Mouse (Mus musculus) testis, adult 2 months (tissue): ENCODE results near the gene Spns3. TPM values are rescaled to one million over a fixed set of nuclear protein-coding genes. Genes with fewer than 3 reads are reported as not detected.

Experiments
- H3K27ac ChIP-seq: fragments of 200-500 bp; 2 replicates; pipeline ENCODE4 v1.5.1; 2012; ENCODE audit warnings: low read depth, low read length; ENCODE audit not compliant: control insufficient read depth, insufficient read depth
- H3K27me3 ChIP-seq: fragments of 200-500 bp; 2 replicates; pipeline ENCODE4 v1.6.1; 2012; ENCODE audit warnings: mild to moderate bottlenecking, low read length, moderate library complexity; ENCODE audit not compliant: control insufficient read depth, insufficient read depth
- H3K36me3 ChIP-seq: fragments of 200-500 bp; 2 replicates; pipeline ENCODE4 v1.6.1; 2012; ENCODE audit warnings: mild to moderate bottlenecking, low read length; ENCODE audit not compliant: control insufficient read depth, insufficient read depth
- H3K4me1 ChIP-seq: fragments of 200-500 bp; 2 replicates; pipeline ENCODE4 v1.6.1; 2012; ENCODE audit warnings: low read length; ENCODE audit not compliant: control insufficient read depth, insufficient read depth
- H3K4me3 ChIP-seq: fragments of 200-500 bp; 2 replicates; pipeline ENCODE4 v1.5.1; 2012; ENCODE audit warnings: low read depth, mild to moderate bottlenecking, low read length, moderate library complexity, mixed read lengths; ENCODE audit not compliant: control insufficient read depth
- CTCF ChIP-seq: fragments of 200-500 bp; IDR thresholded peaks from 2 replicates; pipeline ENCODE4 v1.5.1; 2012; ENCODE audit warnings: low read depth, mild to moderate bottlenecking, inconsistent platforms, low read length, moderate library complexity; ENCODE audit not compliant: control insufficient read depth, insufficient read depth, insufficient replicate concordance
- POLR2A ChIP-seq: fragments of 200-500 bp; IDR thresholded peaks from 2 replicates; pipeline ENCODE4 v1.6.1; 2012; ENCODE audit warnings: low read depth, mild to moderate bottlenecking, inconsistent platforms, low read length, moderate library complexity; ENCODE audit not compliant: control insufficient read depth
- polyA plus RNA-seq: library from polyadenylated mRNA; depleted of rRNA; stranded (reverse); fragments of >200 nt; gene quantifications from 2 replicates; pipeline ENCODE4 v1.2.3, GENCODE M21; 2012; rRNA removed

The Spns3 gene
- polyA plus RNA-seq, 1 experiment, result 1.6 TPM

DNA sequence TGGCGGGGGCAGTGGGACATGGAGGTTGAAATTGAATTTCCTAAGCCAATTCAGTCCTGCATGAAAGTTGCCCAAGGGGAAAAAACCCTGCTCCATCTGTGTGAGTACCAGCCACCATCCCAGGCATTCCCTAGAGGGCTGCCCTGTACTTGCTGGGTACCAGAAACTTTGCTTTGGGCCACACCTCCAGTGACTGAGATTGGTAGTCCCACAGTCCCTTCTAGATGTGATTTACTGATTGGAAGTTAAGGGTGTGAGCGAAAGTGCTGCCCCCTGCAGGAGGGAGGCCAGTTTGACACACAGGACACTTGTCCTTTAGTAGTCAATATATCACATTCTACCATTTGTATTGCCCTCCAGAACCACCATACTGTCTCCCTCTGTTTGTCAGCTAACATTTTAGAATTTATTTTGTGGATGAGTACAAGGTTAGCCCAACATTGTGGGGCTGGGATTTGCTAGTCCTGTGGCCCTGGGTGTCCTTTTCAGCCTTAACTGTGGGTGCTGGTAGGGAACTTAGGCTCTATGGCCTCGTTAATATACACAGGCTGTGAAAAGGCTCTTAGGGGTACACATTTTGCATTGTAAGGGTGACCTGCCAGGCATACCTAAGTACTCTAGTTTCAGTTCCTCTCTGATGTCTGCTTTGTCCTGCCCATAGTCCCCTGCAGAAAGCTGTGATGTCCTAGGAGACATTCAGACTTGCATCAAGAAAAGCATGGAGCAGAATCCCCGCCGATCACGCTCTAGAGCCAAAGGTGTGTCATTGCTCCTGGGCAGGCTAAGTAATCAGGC, 103.8 kb downstream of the Spns3 start:
- TF ChIP-seq CTCF, result peak; percentile 73; the same call in 1 of the 2 replicates
- no peak for TF ChIP-seq POLR2A
- no peaks in the 10 kb centered on the region for H3K27me3 ChIP-seq
- no peaks in the 10 kb centered on the region; the same call in 1 of the 2 replicates for H3K36me3 ChIP-seq
- peaks cover 3% of the 10 kb centered on the region for H3K4me1 ChIP-seq
- no peak overlapping the region for H3K4me3 ChIP-seq
- H3K27ac ChIP-seq, result no peak overlapping the region

Other genes starting within 250 kb of the Spns3 start
- gene Xaf1, start 248.9 kb downstream of the Spns3 start, polyA plus RNA-seq, result 1.4 and 2.3 TPM in 2 replicates
- 108 and 112 TPM in 2 replicates for gene Fbxo39, start 236.1 kb downstream of the Spns3 start, polyA plus RNA-seq
- gene Tekt1, start 188.1 kb downstream of the Spns3 start, polyA plus RNA-seq, result 184 and 205 TPM in 2 replicates
- gene Smtnl2, start 138.8 kb downstream of the Spns3 start, polyA plus RNA-seq, result 2.1 and 2.5 TPM in 2 replicates
- 0.10 TPM in 2 replicates for gene Ggt6, start 115.0 kb downstream of the Spns3 start, polyA plus RNA-seq
- 13.6 and 14.0 TPM in 2 replicates for gene Mybbp1a, start 109.2 kb downstream of the Spns3 start, polyA plus RNA-seq
- gene Spns2, start 60.6 kb downstream of the Spns3 start, polyA plus RNA-seq, result 11.4 and 12.1 TPM in 2 replicates
- 3.9 and 4.1 TPM in 2 replicates for gene Ube2g1, start 56.8 kb upstream of the Spns3 start, polyA plus RNA-seq
- 7.5 and 7.7 TPM in 2 replicates for gene Ankfy1, start 139.5 kb upstream of the Spns3 start, polyA plus RNA-seq
- gene Cyb5d2, start 245.6 kb upstream of the Spns3 start, polyA plus RNA-seq, result 10.6 and 11.2 TPM in 2 replicates
- 9.5 and 9.6 TPM in 2 replicates for gene Zzef1, start 245.7 kb upstream of the Spns3 start, polyA plus RNA-seq